Comparison of ENCODE assay signal across 26 mouse cellular contexts in the genomic region with DNA sequence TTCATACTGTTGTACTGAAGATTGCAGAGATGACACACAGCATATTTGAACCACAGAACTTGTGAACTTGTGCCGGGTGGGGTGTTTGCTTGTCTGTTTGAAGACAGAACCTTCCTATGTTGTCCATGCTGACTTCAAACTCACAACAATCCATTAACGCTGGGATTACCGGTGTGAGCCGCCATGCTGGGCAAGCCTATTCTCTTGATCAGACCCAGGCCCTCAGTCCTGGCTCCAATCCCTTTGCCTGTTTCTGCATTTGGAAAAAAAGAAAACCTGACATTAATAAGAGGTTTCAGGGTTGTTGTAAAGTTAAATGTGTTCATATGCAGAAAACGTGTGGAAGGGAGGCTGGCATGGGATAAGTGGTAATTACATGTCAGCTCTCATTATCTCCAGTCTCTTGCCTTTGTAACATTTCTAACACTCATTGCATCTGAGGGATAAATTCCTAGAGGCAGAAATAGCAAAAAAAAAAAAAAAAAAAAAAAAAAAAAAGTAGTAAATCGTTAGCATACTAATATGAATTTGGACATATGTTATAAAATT.
"Had no signal": no experiment of that assay in that cellular context is flagged by ENCODE, and none has a peak within 500 bp of the region (broad histone marks: within the 10 kb centered on the region; RNA-seq: fewer than 3 reads in every experiment).

No protein-coding gene starts in this region.

- DNase-seq: gastrocnemius, postnatal 14 days; gastrocnemius, postnatal 36 days; heart, adult 11 months; heart, adult 2 months; heart, postnatal 14 days; heart, postnatal 36 days; kidney, adult 11 months; kidney, adult 2 months; kidney, adult 9 months; kidney, postnatal 14 days; kidney, postnatal 36 days; liver; liver, embryonic 13.5 days had no signal

- H3K4me2 ChIP-seq: heart, embryonic 11.5 days; heart, embryonic 13.5 days; heart, embryonic 15.5 days; hindbrain, embryonic 13.5 days; hindbrain, embryonic 15.5 days; kidney, embryonic 15.5 days; limb, embryonic 12.5 days; liver, embryonic 11.5 days; liver, embryonic 13.5 days had no signal

- H3K9me3 ChIP-seq: heart, embryonic 13.5 days; heart, embryonic 15.5 days; hindbrain, embryonic 13.5 days; hindbrain, embryonic 15.5 days; kidney, embryonic 15.5 days; limb, embryonic 10.5 days; limb, embryonic 12.5 days; liver, embryonic 13.5 days had no signal

- H3K9ac ChIP-seq: heart, embryonic 13.5 days; heart, embryonic 15.5 days; hindbrain, embryonic 13.5 days; hindbrain, embryonic 15.5 days; kidney, embryonic 15.5 days; limb, embryonic 12.5 days; liver, embryonic 13.5 days had no signal

- H3K27me3 ChIP-seq: heart, embryonic 13.5 days; heart, embryonic 15.5 days; hindbrain, embryonic 13.5 days; hindbrain, embryonic 15.5 days; kidney, embryonic 15.5 days had no signal

- ATAC-seq: hindbrain, postnatal 0 days had no signal

- H3K4me3 ChIP-seq: heart, adult 2 months; heart, embryonic 13.5 days; heart, embryonic 15.5 days; hindbrain, embryonic 13.5 days; hindbrain, embryonic 15.5 days; kidney, embryonic 15.5 days; layer of hippocampus, adult 2 months; left cerebral cortex, adult 2 months; limb, embryonic 10.5 days; limb, embryonic 12.5 days; liver, embryonic 13.5 days had no signal

- H3K36me3 ChIP-seq: heart, embryonic 13.5 days; heart, embryonic 15.5 days; hindbrain, embryonic 13.5 days; hindbrain, embryonic 15.5 days; kidney, embryonic 15.5 days; limb, embryonic 10.5 days; limb, embryonic 12.5 days; liver, embryonic 13.5 days had no signal

- H3K27ac ChIP-seq: heart, adult 2 months; heart, embryonic 13.5 days; heart, embryonic 15.5 days; hindbrain, embryonic 13.5 days; hindbrain, embryonic 15.5 days; hindbrain, postnatal 0 days; kidney, embryonic 15.5 days; kidney, postnatal 0 days; layer of hippocampus, adult 2 months; left cerebral cortex, adult 2 months; limb, embryonic 10.5 days; limb, embryonic 12.5 days; liver, embryonic 13.5 days had no signal

- H3K4me1 ChIP-seq: hindbrain, embryonic 13.5 days; hindbrain, embryonic 15.5 days had no signal
